Mouse (Mus musculus): Measurements from ENCODE around the gene Abcc2. TPM values are rescaled to one million over a fixed set of nuclear protein-coding genes. Genes with fewer than 3 reads are reported as not detected.

Abcc2 gene
- polyA plus RNA-seq, 1 experiment from 2014 or later = 0.04 TPM

- Histone ChIP-seq H3K4me1 (ENCODE audit: control insufficient read depth, insufficient read depth, low read length) (no peaks in the 10 kb centered on the region), H3K4me3 (ENCODE audit: low read depth, low read length) (no peak overlapping the region), H3K27ac (ENCODE audit: low read depth, low read length) (no peak overlapping the region), H3K36me3 (ENCODE audit: control insufficient read depth, insufficient read depth, low read length) (no peaks in the 10 kb centered on the region), H3K9ac (ENCODE audit: low read depth, low read length) (no peak overlapping the region), H3K27me3 (ENCODE audit: control insufficient read depth, insufficient read depth, low read length) (no peaks in the 10 kb centered on the region), H3K4me2 (no peak overlapping the region), H3K9me3 (replicated peaks; ENCODE audit: control insufficient read depth, low read length) (no peaks in the 10 kb centered on the region)
- 83% methylated on average over 10 of the region's 10 CpGs for WGBS (ENCODE audit: insufficient replicate concordance)
- ATAC-seq (replicated peaks; ENCODE audit: insufficient number of reproducible peaks, low FRiP score, low TSS enrichment) = no peak
Measured at GRCm38 (mm10) chr19:43813315-43813714, 31.3 kb downstream of the Abcc2 start.

- Histone ChIP-seq H3K4me2 (no peak overlapping the region), H3K36me3 (ENCODE audit: control insufficient read depth, insufficient read depth, low read length) (no peaks in the 10 kb centered on the region), H3K4me3 (ENCODE audit: low read depth, low read length) (no peak overlapping the region), H3K27me3 (ENCODE audit: control insufficient read depth, insufficient read depth, low read length) (no peaks in the 10 kb centered on the region), H3K27ac (ENCODE audit: low read depth, low read length) (no peak overlapping the region), H3K4me1 (ENCODE audit: control insufficient read depth, insufficient read depth, low read length) (no peaks in the 10 kb centered on the region), H3K9me3 (replicated peaks; ENCODE audit: control insufficient read depth, low read length) (no peaks in the 10 kb centered on the region), H3K9ac (ENCODE audit: low read depth, low read length) (no peak overlapping the region)
- ATAC-seq (replicated peaks; ENCODE audit: insufficient number of reproducible peaks, low FRiP score, low TSS enrichment) = no peak
- WGBS (ENCODE audit: insufficient replicate concordance) = 65% methylated on average over 14 of the region's 14 CpGs
Measured at GRCm38 (mm10) chr19:43815661-43816414, 33.8 kb downstream of the Abcc2 start.

- no peak for ATAC-seq (replicated peaks; ENCODE audit: insufficient number of reproducible peaks, low FRiP score, low TSS enrichment)
- H3K4me3 ChIP-seq (ENCODE audit: low read depth, low read length) = no peak overlapping the region
- WGBS (ENCODE audit: insufficient replicate concordance) = 71% methylated on average over 8 of the region's 8 CpGs
Measured at GRCm38 (mm10) chr19:43826855-43827254, 44.9 kb downstream of the Abcc2 start.

GRCm38 (mm10) chr19:43832425-43833069 lies 50.6 kb downstream of the Abcc2 start:
- no peak overlapping the region for H3K9ac ChIP-seq (ENCODE audit: low read depth, low read length)
- no peak overlapping the region for H3K4me3 ChIP-seq (ENCODE audit: low read depth, low read length)
- H3K9me3 ChIP-seq (replicated peaks; ENCODE audit: control insufficient read depth, low read length) = no peaks in the 10 kb centered on the region
- 0 out of 2 replicates have a peak, but pooled peaks cover 3% of the 10 kb centered on the region for H3K27me3 ChIP-seq (ENCODE audit: control insufficient read depth, insufficient read depth, low read length)
- H3K4me1 ChIP-seq (ENCODE audit: control insufficient read depth, insufficient read depth, low read length) = no peaks in the 10 kb centered on the region
- WGBS (ENCODE audit: insufficient replicate concordance) = 29% methylated on average over 21 of the region's 21 CpGs
- H3K27ac ChIP-seq (ENCODE audit: low read depth, low read length) = no peak overlapping the region
- H3K36me3 ChIP-seq (ENCODE audit: control insufficient read depth, insufficient read depth, low read length) = no peaks in the 10 kb centered on the region
- ATAC-seq (replicated peaks; ENCODE audit: insufficient number of reproducible peaks, low FRiP score, low TSS enrichment) = no peak
- H3K4me2 ChIP-seq = 0 out of 2 replicates have a peak overlapping the region, but pooled peaks have one; percentile 3

More at GRCm38 (mm10) chr19:43826855-43827254, 44.9 kb downstream of the Abcc2 start:
- no peak overlapping the region for H3K4me2 ChIP-seq
- H3K4me1 ChIP-seq (ENCODE audit: control insufficient read depth, insufficient read depth, low read length) = no peaks in the 10 kb centered on the region
- no peaks in the 10 kb centered on the region for H3K9me3 ChIP-seq (replicated peaks; ENCODE audit: control insufficient read depth, low read length)
- H3K27me3 ChIP-seq (ENCODE audit: control insufficient read depth, insufficient read depth, low read length) = 0 out of 2 replicates have a peak, but pooled peaks cover 3% of the 10 kb centered on the region
- H3K27ac ChIP-seq (ENCODE audit: low read depth, low read length) = no peak overlapping the region
- H3K36me3 ChIP-seq (ENCODE audit: control insufficient read depth, insufficient read depth, low read length) = no peaks in the 10 kb centered on the region
- no peak overlapping the region for H3K9ac ChIP-seq (ENCODE audit: low read depth, low read length)

- WGBS (ENCODE audit: insufficient replicate concordance) = 75% methylated on average over 9 of the region's 9 CpGs
- Histone ChIP-seq H3K4me3 (ENCODE audit: low read depth, low read length) (no peak overlapping the region), H3K27me3 (ENCODE audit: control insufficient read depth, insufficient read depth, low read length) (no peaks in the 10 kb centered on the region), H3K27ac (ENCODE audit: low read depth, low read length) (no peak overlapping the region), H3K4me1 (ENCODE audit: control insufficient read depth, insufficient read depth, low read length) (no peaks in the 10 kb centered on the region), H3K4me2 (no peak overlapping the region), H3K9me3 (replicated peaks; ENCODE audit: control insufficient read depth, low read length) (no peaks in the 10 kb centered on the region), H3K9ac (ENCODE audit: low read depth, low read length) (no peak overlapping the region), H3K36me3 (ENCODE audit: control insufficient read depth, insufficient read depth, low read length) (peaks cover 14% of the 10 kb centered on the region)
- no peak for ATAC-seq (replicated peaks; ENCODE audit: insufficient number of reproducible peaks, low FRiP score, low TSS enrichment)
Measured at GRCm38 (mm10) chr19:43843184-43843583, 61.2 kb downstream of the Abcc2 start.

GRCm38 (mm10) chr19:43845331-43845908 lies 63.4 kb downstream of the Abcc2 start:
- H3K9me3 ChIP-seq (replicated peaks; ENCODE audit: control insufficient read depth, low read length) = no peaks in the 10 kb centered on the region
- 48% methylated on average over 7 of the region's 7 CpGs for WGBS (ENCODE audit: insufficient replicate concordance)
- no peak overlapping the region for H3K9ac ChIP-seq (ENCODE audit: low read depth, low read length)
- no peak overlapping the region for H3K27ac ChIP-seq (ENCODE audit: low read depth, low read length)
- H3K4me1 ChIP-seq (ENCODE audit: control insufficient read depth, insufficient read depth, low read length) = no peaks in the 10 kb centered on the region
- H3K27me3 ChIP-seq (ENCODE audit: control insufficient read depth, insufficient read depth, low read length) = no peaks in the 10 kb centered on the region
- H3K36me3 ChIP-seq (ENCODE audit: control insufficient read depth, insufficient read depth, low read length) = peaks cover 27% of the 10 kb centered on the region
- H3K4me2 ChIP-seq = no peak overlapping the region
- ATAC-seq (replicated peaks; ENCODE audit: insufficient number of reproducible peaks, low FRiP score, low TSS enrichment) = no peak
- no peak overlapping the region for H3K4me3 ChIP-seq (ENCODE audit: low read depth, low read length)

GRCm38 (mm10) chr19:43847056-43847455 lies 65.1 kb downstream of the Abcc2 start:
- 84% methylated on average over 15 of the region's 15 CpGs for WGBS (ENCODE audit: insufficient replicate concordance)
- peaks cover 32% of the 10 kb centered on the region for H3K36me3 ChIP-seq (ENCODE audit: control insufficient read depth, insufficient read depth, low read length)
- H3K27ac ChIP-seq (ENCODE audit: low read depth, low read length) = no peak overlapping the region
- no peaks in the 10 kb centered on the region for H3K4me1 ChIP-seq (ENCODE audit: control insufficient read depth, insufficient read depth, low read length)
- no peak overlapping the region for H3K4me2 ChIP-seq
- no peaks in the 10 kb centered on the region for H3K27me3 ChIP-seq (ENCODE audit: control insufficient read depth, insufficient read depth, low read length)
- no peaks in the 10 kb centered on the region for H3K9me3 ChIP-seq (replicated peaks; ENCODE audit: control insufficient read depth, low read length)
- no peak overlapping the region for H3K4me3 ChIP-seq (ENCODE audit: low read depth, low read length)
- no peak overlapping the region for H3K9ac ChIP-seq (ENCODE audit: low read depth, low read length)
- no peak for ATAC-seq (replicated peaks; ENCODE audit: insufficient number of reproducible peaks, low FRiP score, low TSS enrichment)

- no peak for ATAC-seq (replicated peaks; ENCODE audit: insufficient number of reproducible peaks, low FRiP score, low TSS enrichment)
- Histone ChIP-seq H3K9ac (ENCODE audit: low read depth, low read length) (no peak overlapping the region), H3K4me2 (no peak overlapping the region), H3K4me3 (ENCODE audit: low read depth, low read length) (no peak overlapping the region), H3K27me3 (ENCODE audit: control insufficient read depth, insufficient read depth, low read length) (no peaks in the 10 kb centered on the region), H3K36me3 (ENCODE audit: control insufficient read depth, insufficient read depth, low read length) (peaks cover 32% of the 10 kb centered on the region), H3K27ac (ENCODE audit: low read depth, low read length) (no peak overlapping the region), H3K9me3 (replicated peaks; ENCODE audit: control insufficient read depth, low read length) (no peaks in the 10 kb centered on the region), H3K4me1 (ENCODE audit: control insufficient read depth, insufficient read depth, low read length) (no peaks in the 10 kb centered on the region)
- WGBS (ENCODE audit: insufficient replicate concordance) = 91% methylated on average over 15 of the region's 15 CpGs
Measured at GRCm38 (mm10) chr19:43847966-43848365, 66.0 kb downstream of the Abcc2 start.
